Mouse (Mus musculus): ENCODE data around the gene Adgb. TPM values are rescaled to one million over a fixed set of nuclear protein-coding genes. Genes with fewer than 3 reads are reported as not detected.

Gene Adgb
- polyA plus RNA-seq, 1 experiment from 2014 or later = 0.29 TPM

- H3K4me2 ChIP-seq = no peak overlapping the region
- no peaks in the 10 kb centered on the region for H3K36me3 ChIP-seq
- 70% methylated on average over 8 of the region's 8 CpGs for WGBS (ENCODE audit: insufficient replicate concordance)
- H3K4me3 ChIP-seq = no peak overlapping the region
- H3K27ac ChIP-seq = no peak overlapping the region
- H3K9me3 ChIP-seq (replicated peaks) = no peaks in the 10 kb centered on the region
- no peak overlapping the region for H3K9ac ChIP-seq
- ATAC-seq = no peak
- no peaks in the 10 kb centered on the region for H3K27me3 ChIP-seq (replicated peaks)
- no peaks in the 10 kb centered on the region for H3K4me1 ChIP-seq
Observed at GRCm38 (mm10) chr10:10300915-10301439, 171.1 kb downstream of the Adgb start.

- no peak overlapping the region for H3K27ac ChIP-seq
- no peaks in the 10 kb centered on the region for H3K9me3 ChIP-seq (replicated peaks)
- ATAC-seq = no peak
- no peaks in the 10 kb centered on the region for H3K36me3 ChIP-seq
- H3K4me1 ChIP-seq = no peaks in the 10 kb centered on the region
- WGBS (ENCODE audit: insufficient replicate concordance) = 83% methylated on average over 4 of the region's 4 CpGs
- H3K4me3 ChIP-seq = no peak overlapping the region
- no peak overlapping the region for H3K4me2 ChIP-seq
- no peaks in the 10 kb centered on the region for H3K27me3 ChIP-seq (replicated peaks)
- no peak overlapping the region for H3K9ac ChIP-seq
Observed at GRCm38 (mm10) chr10:10299987-10300386, 172.1 kb downstream of the Adgb start.

GRCm38 (mm10) chr10:10287221-10287867, 184.8 kb downstream of the Adgb start:
- no peaks in the 10 kb centered on the region for H3K4me1 ChIP-seq
- WGBS (ENCODE audit: insufficient replicate concordance) = 30% methylated on average over 2 of the region's 2 CpGs
- H3K27ac ChIP-seq = no peak overlapping the region
- H3K9me3 ChIP-seq (replicated peaks) = no peaks in the 10 kb centered on the region
- no peak overlapping the region for H3K4me3 ChIP-seq
- ATAC-seq = no peak
- H3K4me2 ChIP-seq = no peak overlapping the region
- H3K27me3 ChIP-seq (replicated peaks) = no peaks in the 10 kb centered on the region
- no peak overlapping the region for H3K9ac ChIP-seq
- no peaks in the 10 kb centered on the region for H3K36me3 ChIP-seq

Other genes with a start within 250 kb of the Adgb start
- 18.7 and 19.6 TPM in 2 replicates for gene Rab32, start 85.9 kb upstream of the Adgb start, polyA plus RNA-seq (2016; fragmentation: Nextera tagmentation; extraction: Ambion mirVana)
- gene Gm10944, start 209.0 kb upstream of the Adgb start, polyA plus RNA-seq (2016; fragmentation: Nextera tagmentation; extraction: Ambion mirVana) = not detected in 2 replicates

Measured in liver, embryonic 12.5 days (tissue).